Mouse (Mus musculus) testis, adult 2 months (tissue): ENCODE results near the gene Kctd15. TPM values are rescaled to one million over a fixed set of nuclear protein-coding genes. Genes with fewer than 3 reads are reported as not detected.
A peak's percentile ranks its signal among the peaks of the same experiment; 100 is the strongest.

Source experiments
- H3K27ac ChIP-seq: fragments of 200-500 bp; 2 replicates; pipeline ENCODE4 v1.5.1; 2012; ENCODE audit warnings: low read depth, low read length; ENCODE audit not compliant: control insufficient read depth, insufficient read depth
- H3K27me3 ChIP-seq: fragments of 200-500 bp; 2 replicates; pipeline ENCODE4 v1.6.1; 2012; ENCODE audit warnings: mild to moderate bottlenecking, low read length, moderate library complexity; ENCODE audit not compliant: control insufficient read depth, insufficient read depth
- H3K36me3 ChIP-seq: fragments of 200-500 bp; 2 replicates; pipeline ENCODE4 v1.6.1; 2012; ENCODE audit warnings: mild to moderate bottlenecking, low read length; ENCODE audit not compliant: control insufficient read depth, insufficient read depth
- H3K4me1 ChIP-seq: fragments of 200-500 bp; 2 replicates; pipeline ENCODE4 v1.6.1; 2012; ENCODE audit warnings: low read length; ENCODE audit not compliant: control insufficient read depth, insufficient read depth
- H3K4me3 ChIP-seq: fragments of 200-500 bp; 2 replicates; pipeline ENCODE4 v1.5.1; 2012; ENCODE audit warnings: low read depth, mild to moderate bottlenecking, low read length, moderate library complexity, mixed read lengths; ENCODE audit not compliant: control insufficient read depth
- CTCF ChIP-seq: fragments of 200-500 bp; IDR thresholded peaks from 2 replicates; pipeline ENCODE4 v1.5.1; 2012; ENCODE audit warnings: low read depth, mild to moderate bottlenecking, inconsistent platforms, low read length, moderate library complexity; ENCODE audit not compliant: control insufficient read depth, insufficient read depth, insufficient replicate concordance
- POLR2A ChIP-seq: fragments of 200-500 bp; IDR thresholded peaks from 2 replicates; pipeline ENCODE4 v1.6.1; 2012; ENCODE audit warnings: low read depth, mild to moderate bottlenecking, inconsistent platforms, low read length, moderate library complexity; ENCODE audit not compliant: control insufficient read depth
- polyA plus RNA-seq: library from polyadenylated mRNA; depleted of rRNA; stranded (reverse); fragments of >200 nt; gene quantifications from 2 replicates; pipeline ENCODE4 v1.2.3, GENCODE M21; 2012; rRNA removed

Gene Kctd15
- polyA plus RNA-seq, 1 experiment, result 2.6 TPM

GRCm38 (mm10) chr7:34595307-34595565 is 61.3 kb downstream of the Kctd15 start:
- no peak overlapping the region for H3K27ac ChIP-seq
- no peaks in the 10 kb centered on the region for H3K36me3 ChIP-seq
- H3K27me3 ChIP-seq, result no peaks in the 10 kb centered on the region
- TF ChIP-seq CTCF (no peak), POLR2A (no peak)
- no peak overlapping the region for H3K4me3 ChIP-seq
- peaks cover 10% of the 10 kb centered on the region for H3K4me1 ChIP-seq

GRCm38 (mm10) chr7:34594501-34595306 is 61.8 kb downstream of the Kctd15 start:
- no peak for TF ChIP-seq CTCF
- Histone ChIP-seq H3K27ac (no peak overlapping the region), H3K4me1 (peaks cover 10% of the 10 kb centered on the region), H3K36me3 (no peaks in the 10 kb centered on the region), H3K27me3 (no peaks in the 10 kb centered on the region), H3K4me3 (peak overlapping the region; percentile 35; the same call in 1 of the 2 replicates)

DNA sequence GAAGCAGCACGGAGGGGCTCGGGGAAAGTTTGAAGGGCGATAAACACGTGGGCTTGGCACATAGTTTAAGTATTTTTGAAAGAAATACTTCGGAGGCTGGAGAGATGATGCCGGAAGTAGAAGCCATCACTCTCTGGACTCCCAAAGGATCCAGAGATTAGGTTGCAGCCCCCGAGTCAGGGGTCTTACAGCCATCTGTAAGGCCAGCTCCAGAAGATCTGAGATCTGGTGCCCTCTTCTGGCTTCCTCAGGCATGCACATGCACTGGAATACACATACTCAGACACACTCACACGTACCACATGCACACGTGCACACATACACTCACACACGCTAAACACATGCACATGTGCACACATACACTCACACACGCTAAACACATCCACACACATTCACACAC is 65.8 kb downstream of the Kctd15 start:
- Histone ChIP-seq H3K27me3 (no peaks in the 10 kb centered on the region), H3K36me3 (no peaks in the 10 kb centered on the region), H3K27ac (no peak overlapping the region), H3K4me3 (no peak overlapping the region), H3K4me1 (peaks cover 10% of the 10 kb centered on the region)
- TF ChIP-seq POLR2A (no peak), CTCF (no peak; the same call in 1 of the 2 replicates)

Other genes with a start within 250 kb of the Kctd15 start
- gene Chst8, start 156.0 kb upstream of the Kctd15 start, polyA plus RNA-seq, result 0.69 TPM in 1 of 2 replicates, not detected in the other